Mouse (Mus musculus) c-Kit-negative CD71-positive TER-119-positive erythroid progenitor cells, embryonic 14.5 days (primary cell): ENCODE data around the gene Acacb.

ENCODE experiments used
- DNase-seq: peaks from one replicate; pipeline ENCODE4 v3.0.0-alpha.2; 2013; ENCODE audit warnings: low read depth, low spot score

Gene Acacb

GRCm38 (mm10) chr5:114268646-114269045, 122.3 kb downstream of the Acacb start:
- DNase-seq, result no peak

DNA sequence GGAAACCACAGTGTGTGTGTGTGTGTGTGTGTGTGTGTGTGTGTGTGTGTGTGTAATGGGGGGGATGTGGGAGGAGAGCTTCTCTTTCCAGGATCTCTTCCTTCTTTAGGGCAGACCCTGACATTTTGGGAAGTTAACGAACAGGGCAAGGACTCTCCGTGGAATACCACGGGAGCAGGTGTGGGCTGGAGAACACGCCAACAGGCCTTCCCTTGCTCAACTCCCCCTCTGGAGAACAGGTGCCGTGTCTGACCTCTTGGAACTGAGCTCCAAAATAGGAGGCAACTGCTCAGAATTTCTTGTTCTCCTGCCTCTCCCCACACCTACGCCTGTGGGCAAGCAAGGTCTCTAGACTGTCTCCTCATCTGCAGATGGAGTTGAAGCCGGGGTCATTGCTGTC, 123.2 kb downstream of the Acacb start:
- DNase-seq, result no peak

DNA sequence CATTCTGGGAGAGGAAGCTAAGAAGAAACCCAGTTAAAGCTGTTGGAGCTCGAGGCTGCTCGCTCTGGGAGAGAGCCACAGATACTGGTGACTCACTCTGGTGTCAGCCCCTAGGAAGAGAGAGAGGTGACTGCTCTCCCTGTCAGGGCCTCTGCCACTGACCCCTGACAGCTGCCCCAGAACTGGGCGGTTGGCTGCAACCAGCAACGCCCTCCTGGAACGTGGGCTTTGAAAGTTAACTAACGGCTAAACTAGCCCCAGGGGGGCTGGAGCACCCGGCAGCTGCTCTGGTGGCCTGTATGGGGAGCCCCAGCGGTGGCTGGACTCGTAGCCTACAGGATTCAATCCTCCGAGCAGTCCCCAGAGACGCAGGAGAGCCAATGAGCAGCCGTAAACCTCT, 123.6 kb downstream of the Acacb start:
- DNase-seq, result no peak

DNA sequence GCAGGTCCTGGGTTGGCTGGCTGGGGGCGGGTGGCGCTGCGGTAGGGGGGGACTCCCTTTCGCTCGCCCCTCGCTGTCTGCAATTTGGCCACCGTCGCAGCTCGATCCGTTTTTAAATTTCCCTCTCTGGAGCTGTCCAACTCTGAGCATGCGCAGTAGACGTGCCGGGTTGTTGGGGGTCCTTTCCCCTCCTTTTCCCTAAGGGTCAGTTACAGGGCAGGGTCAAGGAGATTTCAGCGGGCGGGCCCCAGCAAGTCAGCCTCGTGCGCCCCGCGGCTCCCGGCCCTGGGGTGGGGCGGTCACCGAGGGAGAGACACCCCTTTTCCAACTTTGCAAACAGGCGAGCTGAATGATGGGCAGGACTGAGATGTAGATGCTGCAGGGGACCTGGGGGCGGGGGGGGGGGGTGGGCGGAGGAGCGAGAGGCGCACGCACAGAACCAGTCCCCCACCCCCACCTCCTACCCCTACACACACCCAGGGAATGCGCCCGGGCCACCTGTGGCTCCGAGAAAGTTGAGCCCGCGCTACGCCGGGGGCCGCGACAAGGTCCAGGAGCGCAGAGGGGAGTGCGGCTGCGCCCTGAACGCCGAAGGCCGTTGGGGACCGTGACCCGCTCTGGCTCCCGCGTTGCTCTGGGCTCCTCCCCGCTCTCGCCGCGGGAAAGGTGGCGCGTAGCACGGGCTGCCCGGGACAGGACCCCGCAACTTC, 127.5 kb downstream of the Acacb start, which contains the start of gene Foxn4:
Foxn4 (minus strand) TSS at position 115 of the 710 bp plus-strand sequence.
- no peak for DNase-seq

- no peak for DNase-seq
These were observed 129.0 kb downstream of the Acacb start for GRCm38 (mm10) chr5:114275339-114275738.

DNA sequence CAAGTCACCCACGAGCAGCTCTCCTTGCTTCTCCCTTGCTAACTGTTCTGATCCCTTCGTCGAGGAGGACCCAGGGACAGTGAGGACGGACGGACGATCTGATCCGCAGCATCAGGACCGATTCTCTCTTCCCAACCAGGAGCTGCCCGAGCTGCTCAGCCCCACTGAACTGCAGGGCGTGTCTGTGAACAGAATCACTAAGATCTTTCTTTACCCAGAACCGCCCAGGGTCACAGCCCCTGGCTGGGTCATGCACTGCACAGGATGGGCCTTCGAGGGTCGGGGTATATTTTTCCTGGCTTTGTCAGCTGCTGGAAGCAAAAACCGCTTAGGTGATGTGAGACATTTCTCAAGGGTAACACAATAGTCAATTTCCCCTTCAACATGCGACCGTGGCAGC, 129.7 kb downstream of the Acacb start:
- DNase-seq, result no peak

DNA sequence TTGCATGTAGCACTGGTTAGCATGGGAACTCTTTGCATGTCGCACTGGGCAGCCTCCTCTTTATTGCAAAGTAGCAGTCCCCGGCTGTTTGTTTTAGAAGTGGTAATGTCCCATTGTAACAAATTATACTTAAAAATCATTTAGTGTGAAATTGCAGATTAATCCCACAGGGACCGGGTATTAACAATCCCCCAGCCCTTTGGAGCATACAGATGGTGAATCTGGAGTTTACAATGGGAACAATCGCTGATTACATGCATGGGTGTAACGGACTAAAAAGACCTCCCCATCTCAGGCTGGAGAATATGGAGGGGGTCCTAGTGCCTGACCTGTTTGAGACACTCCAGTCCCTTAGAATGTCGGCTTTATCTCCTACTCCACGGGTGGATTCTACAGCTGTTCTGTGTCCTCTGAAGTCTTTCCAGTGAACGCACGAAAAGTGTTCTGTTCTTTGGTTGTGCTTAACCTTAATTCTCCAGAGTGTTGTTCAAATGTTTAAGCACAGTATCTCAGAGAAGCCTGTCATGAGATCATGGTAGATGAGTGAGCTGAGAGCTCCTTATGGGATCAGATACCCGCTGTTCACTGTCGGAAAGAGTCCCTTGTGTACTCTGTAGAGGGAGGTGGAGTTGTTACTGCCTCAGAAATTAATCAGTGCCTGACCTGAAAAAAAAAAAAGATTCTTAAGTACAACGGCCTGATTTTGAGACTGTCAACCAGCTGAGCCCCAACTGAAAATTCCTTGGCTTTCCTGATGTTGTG, 133.2 kb downstream of the Acacb start:
- DNase-seq, result no peak

- no peak for DNase-seq
These were observed 136.0 kb downstream of the Acacb start for GRCm38 (mm10) chr5:114282346-114282745.

GRCm38 (mm10) chr5:114284604-114285397, 138.5 kb downstream of the Acacb start:
- no peak for DNase-seq

DNA sequence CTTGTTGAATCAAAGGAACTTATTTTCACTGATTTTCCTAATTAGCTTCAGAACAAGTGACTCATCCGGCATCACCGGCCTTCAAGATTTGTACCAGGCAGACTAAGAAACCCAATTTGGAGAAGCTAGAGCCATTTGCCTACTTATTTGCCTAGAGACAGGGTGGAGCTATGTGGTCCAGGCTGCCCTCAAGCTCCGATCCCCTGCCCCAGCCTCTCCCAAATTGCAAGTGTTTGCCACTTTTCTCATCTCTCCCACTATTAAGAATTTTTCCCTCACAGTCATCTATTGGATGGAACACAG, 139.0 kb downstream of the Acacb start:
- no peak for DNase-seq

- DNase-seq, result no peak
These were observed 139.8 kb downstream of the Acacb start for GRCm38 (mm10) chr5:114286102-114286501.

- no peak for DNase-seq
These were observed 140.7 kb downstream of the Acacb start for GRCm38 (mm10) chr5:114286872-114287571.

DNA sequence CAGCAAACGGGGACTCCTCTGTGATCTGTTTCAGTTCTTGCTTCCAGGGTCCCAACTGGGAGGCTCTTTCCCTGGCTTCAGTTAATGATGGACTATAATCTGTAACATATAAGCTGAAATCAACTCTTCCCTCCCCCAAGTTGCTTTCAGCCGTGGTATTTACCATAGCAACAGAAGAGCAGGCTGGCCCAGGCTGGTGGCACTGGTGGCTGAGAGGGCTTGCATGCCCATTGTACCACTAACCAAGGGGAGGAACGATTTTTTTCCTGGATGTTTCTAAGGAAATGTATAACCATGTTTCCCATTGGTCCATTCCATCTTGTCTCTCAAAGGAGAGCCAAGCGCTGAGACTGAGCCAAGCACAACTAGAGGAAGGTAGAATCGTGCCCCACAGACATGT, 142.1 kb downstream of the Acacb start:
- no peak for DNase-seq

DNA sequence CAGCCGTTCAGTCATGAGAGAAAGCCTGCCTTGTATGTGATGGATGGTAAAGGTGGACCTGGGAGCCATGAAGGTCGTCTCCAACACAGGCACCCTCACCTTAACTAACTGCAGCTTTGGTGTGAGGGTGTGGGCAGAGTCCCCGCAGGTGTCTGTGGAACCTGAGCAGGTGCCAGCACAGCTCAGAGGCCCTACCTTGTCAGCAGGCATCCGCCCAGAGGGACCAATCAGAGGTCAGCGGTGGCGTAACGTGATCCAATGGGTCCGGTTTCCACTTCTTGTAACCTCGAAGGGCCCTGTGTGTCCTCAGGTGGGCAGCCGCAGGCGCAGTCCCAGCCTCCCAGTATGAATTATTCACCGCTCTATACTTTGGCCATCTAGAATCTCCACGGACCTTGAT, 142.5 kb downstream of the Acacb start, which contains the start of gene Myo1h:
Myo1h (plus strand) TSS at position 293 of the 400 bp plus-strand sequence.
- DNase-seq, result no peak

DNA sequence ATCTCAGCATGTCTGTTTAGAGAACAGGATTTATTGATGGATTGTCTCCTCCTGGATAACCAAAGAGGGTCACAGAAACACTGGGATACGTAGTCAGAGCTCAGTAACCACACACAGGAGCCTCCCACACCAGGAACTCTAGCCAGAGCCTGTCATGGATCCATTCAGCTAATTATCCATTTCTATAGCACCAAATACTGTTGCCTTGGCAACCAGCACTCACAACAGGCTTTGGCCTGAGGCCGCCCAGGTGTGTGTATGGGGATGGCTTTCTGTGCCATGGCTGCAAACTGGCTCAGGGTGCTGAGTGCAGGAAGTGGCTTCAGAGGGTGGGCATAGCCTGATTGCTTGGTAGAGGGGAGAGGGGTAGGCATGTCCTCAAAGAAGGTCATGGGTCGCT, 143.7 kb downstream of the Acacb start:
- DNase-seq, result no peak

DNA sequence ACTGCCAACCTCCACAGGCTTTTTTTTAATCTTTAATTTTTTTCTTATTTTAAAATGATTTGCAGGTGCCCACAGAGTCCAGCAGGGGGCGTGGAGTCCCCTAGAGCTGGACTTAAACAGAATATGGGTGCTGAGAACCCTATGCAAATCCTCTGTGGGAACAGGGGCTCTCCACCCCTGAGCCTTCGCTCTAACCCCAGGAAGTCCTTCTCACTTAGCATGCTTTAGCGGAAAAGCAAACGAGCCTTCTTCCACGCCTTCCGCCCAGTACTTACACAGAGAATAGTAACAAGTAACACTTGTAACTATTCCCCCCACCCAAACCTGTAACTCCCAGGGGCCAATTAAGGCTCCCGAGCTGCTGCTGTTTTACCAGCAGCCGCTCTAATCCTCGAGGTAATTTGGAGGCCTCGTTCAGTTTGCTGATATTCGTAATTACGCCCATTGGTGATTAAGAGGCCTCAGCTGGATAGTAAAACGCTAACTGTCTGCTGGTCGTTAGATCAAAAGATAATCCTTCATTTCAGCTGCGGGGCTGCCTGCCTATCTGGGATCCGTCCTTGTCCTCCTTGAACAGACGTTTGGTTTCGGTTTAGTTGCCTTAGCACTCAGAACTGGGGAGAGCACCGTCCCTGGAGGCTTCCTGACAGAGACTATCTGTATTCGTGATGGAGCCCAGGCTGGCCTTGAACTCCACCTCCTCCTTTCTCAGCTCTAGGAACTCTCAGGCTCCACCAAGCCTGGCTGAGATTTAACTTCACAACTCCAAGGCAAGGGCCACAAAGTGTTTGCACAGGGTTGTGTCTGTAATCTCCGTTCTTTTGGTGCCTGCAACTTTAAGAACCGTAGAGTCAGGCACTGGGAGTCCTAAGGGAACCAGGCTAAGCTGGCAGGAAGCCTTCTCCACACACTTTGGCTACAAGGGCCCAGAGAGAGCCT, 150.6 kb downstream of the Acacb start:
- no peak for DNase-seq

DNA sequence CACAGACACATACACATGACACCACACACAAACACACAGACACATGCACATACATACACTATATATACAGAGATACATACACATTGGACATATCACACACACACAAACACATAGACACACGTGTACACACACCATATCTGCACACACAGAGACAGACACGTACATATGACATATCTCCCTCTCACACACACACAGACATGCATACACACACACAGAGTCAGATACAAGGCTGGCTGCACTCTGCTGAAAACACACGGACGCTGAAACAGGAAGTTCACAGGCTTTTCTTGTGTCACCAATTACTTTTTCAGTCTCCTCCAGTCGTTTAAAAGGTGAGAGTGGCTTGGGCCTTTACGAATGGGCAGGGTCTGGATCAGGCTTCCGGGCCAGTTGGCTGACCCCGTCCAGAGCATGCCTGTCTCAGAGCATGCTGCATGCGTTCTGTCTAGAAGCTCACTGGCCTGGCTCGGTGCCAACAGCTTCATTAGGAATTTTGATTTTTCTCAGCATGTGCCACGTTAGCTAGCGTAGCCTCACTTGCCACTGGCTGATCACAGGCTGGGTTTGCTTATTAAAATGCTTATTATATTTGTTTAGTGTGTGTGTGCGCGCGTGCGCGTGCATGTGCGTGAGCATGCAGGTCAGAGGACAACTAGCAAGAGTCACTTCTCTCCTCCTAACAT, 152.0 kb downstream of the Acacb start:
- DNase-seq, result no peak

GRCm38 (mm10) chr5:114299156-114299855, 153.0 kb downstream of the Acacb start:
- DNase-seq, result no peak

DNA sequence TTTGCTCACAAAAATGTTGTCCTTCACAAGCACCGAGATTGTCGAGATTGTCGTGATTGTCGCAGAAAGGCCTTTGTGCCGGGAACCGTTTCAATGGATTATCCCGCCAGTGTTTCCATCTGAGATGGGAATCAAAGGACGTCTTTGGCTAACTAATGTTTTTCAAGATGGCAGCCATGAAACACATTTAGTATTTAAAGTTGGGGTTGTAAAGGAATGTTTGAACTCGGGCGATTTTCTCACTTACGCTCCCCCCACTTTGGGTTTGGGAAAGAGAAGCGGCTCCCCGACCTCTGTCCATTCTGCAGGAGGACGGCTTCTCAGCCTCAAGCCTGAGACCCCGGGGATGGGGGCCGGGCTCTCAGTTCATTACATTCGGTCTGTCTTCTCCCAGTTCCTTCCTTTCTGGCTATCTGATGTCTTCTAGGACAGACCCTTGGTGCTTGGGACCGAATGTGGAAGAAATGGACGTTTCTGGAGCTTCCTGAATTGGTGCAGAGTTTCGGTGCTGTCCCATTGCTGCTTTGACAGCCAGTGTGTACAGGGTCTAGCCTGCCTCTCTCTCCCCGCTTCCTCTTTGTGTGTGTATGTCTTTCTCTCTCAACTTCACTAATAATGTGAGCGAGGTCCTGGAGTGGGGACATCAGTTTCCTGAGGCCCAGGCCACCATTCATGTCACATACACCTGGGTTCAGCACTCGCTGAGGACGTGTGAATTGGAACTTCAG, 153.7 kb downstream of the Acacb start:
- DNase-seq, result no peak
